Mouse (Mus musculus) ES-E14 (cell line): Measurements from ENCODE around the gene Ntrk3.

ENCODE experiments used
- CHD2 ChIP-seq: IDR thresholded peaks from 2 replicates; pipeline ENCODE4 v1.6.1; 2014; ENCODE audit warnings: mild to moderate bottlenecking, low read depth, low read length, inconsistent platforms
- HCFC1 ChIP-seq: IDR thresholded peaks from 2 replicates; pipeline ENCODE4 v1.6.1; 2012; ENCODE audit warnings: low read length, inconsistent platforms, borderline replicate concordance; ENCODE audit not compliant: insufficient read depth
- MAFK ChIP-seq: IDR thresholded peaks from 2 replicates; pipeline ENCODE4 v1.6.1; 2014; ENCODE audit warnings: mild to moderate bottlenecking, low read depth, low read length, inconsistent platforms; ENCODE audit not compliant: insufficient read depth
- ZC3H11A ChIP-seq: IDR thresholded peaks from 2 replicates; pipeline ENCODE4 v1.6.1; 2012; ENCODE audit warnings: low read depth, mild to moderate bottlenecking, inconsistent platforms, low read length, borderline replicate concordance
- ZNF384 ChIP-seq: IDR thresholded peaks from 2 replicates; pipeline ENCODE4 v1.6.1; 2012; ENCODE audit warnings: low read depth, low read length, inconsistent platforms

- TF ChIP-seq MAFK (no peak), ZC3H11A (no peak), ZNF384 (0 out of 2 replicates have a peak, but pooled peaks have one; percentile 18), HCFC1 (no peak), CHD2 (no peak)
Observed at GRCm38 (mm10) chr7:78491176-78491575, 246.6 kb downstream of the Ntrk3 start.
